Mouse (Mus musculus) layer of hippocampus, adult 2 months (tissue): Measurements from ENCODE around the gene Scarb1. TPM values are rescaled to one million over a fixed set of nuclear protein-coding genes. Genes with fewer than 3 reads are reported as not detected.

Experiments used
- DNase-seq, 2 experiments: peaks; one replicate each; pipeline ENCODE4 v3.0.0; 2022; ENCODE audit warnings: low spot score in 2 of 2
- H3K27ac ChIP-seq: fragments of 200-600 bp; 2 replicates; pipeline ENCODE4 v1.8.1; 2022
- H3K4me3 ChIP-seq: fragments of 200-600 bp; 2 replicates; pipeline ENCODE4 v1.8.1; 2022; ENCODE audit warnings: mild to moderate bottlenecking
- CTCF ChIP-seq: fragments of 200-600 bp; conservative IDR thresholded peaks from 2 replicates; pipeline ENCODE4 v1.8.1; 2022; ENCODE audit warnings: antibody characterized with exemption, mild to moderate bottlenecking, moderate library complexity
- total RNA-seq, 2 experiments: library from RNA; stranded (reverse); gene quantifications; 2 replicates each; pipeline ENCODE4 v1.2.3; 2021

Gene Scarb1
- total RNA-seq, 2 experiments from 2014 or later: 34.5 to 35.1 TPM

DNA sequence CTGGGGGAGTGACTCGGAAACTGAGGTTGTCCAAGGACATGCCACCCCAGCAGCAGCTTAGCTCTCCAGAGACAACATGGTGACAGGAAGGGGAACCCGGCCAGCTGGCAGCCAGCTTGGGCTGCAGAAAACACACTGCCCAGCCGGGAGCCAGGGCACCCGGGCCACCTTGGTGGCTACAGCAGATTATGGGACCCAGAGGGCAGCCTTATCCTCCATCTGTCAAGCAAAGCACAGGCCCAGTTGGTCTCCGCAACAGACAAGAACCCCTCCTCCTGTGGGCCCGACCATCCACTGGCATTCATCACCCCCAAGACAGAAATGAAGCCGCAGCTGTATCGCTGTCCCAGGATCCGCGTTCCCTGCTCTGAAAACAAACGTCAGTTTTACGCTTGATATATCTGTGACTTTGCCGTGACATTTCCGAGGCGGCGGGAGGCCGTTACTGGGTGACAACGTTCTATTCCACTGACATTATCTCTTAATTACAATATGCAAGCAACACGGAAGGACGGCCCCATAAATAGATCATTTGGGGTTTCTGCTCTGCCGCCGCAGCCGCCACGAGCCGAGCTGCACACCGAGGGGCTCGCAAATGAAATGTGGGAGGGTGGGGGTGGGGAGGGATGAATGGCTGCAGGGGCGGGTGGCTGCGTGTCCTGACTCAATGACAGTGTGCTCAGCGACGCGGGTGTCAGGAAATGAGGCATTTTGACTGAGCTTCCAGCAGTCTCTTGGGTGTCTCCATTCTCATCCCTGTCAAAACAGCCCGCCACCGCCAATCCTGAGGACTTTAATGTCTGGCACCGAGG is 73.5 kb downstream of the Scarb1 start:
- H3K4me3 ChIP-seq: no peak overlapping the region; the same call in 1 of the 2 replicates
- no peak for TF ChIP-seq CTCF
- H3K27ac ChIP-seq: peak overlapping the region; percentile 61
- DNase-seq: no peak

GRCm38 (mm10) chr5:125266128-125266527 is 74.8 kb downstream of the Scarb1 start:
- Histone ChIP-seq H3K27ac (no peak overlapping the region), H3K4me3 (no peak overlapping the region)
- no peak for TF ChIP-seq CTCF
- DNase-seq: no peak

- TF ChIP-seq CTCF: no peak
- DNase-seq: no peak
- Histone ChIP-seq H3K27ac (peak overlapping the region; percentile 14; the same call in 1 of the 2 replicates), H3K4me3 (no peak overlapping the region)
Observed at GRCm38 (mm10) chr5:125264700-125265099, 76.2 kb downstream of the Scarb1 start.

DNA sequence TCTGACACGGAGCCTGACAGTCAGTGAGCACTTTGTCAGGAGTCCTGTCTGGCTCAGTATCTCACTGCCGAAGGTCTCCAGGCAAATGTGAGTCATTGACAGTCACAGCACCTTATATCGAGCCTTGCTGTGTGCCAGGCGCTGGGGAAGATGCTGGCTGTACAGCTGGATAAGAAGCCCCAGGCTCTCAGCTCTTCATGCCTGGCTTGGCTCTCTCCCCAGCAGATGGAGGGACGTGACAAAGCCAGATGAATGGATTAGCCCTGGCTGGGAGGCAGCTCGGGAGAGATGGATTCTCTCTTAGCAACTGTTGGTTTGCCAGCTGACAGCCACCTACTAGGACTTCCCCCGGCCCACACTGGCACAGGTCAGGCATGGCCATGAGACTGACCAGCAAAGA is 78.3 kb downstream of the Scarb1 start:
- DNase-seq: peak; percentile 43 to 58
- H3K4me3 ChIP-seq: no peak overlapping the region
- no peak overlapping the region for H3K27ac ChIP-seq
- no peak for TF ChIP-seq CTCF

DNA sequence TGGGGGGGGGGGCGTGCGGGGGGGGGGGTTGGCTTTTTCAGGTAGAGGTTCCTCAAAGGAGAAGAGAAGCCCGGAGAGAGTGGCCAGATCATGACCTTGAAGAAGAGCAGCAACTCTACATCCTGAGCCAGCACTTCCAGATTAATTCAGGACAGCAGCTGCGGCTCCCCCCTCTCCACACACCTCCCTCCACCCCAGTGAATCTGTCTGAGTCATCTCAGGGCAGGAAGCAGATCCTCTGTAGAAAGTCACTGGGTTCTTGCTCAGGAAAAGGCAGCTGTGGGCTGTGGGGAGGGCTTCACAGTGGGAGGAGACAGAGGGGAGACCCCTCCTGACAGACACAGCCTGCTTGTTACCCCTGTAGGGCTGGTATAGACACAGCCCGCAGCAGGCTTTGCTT is 87.0 kb downstream of the Scarb1 start:
- no peak for DNase-seq
- H3K27ac ChIP-seq: no peak overlapping the region
- TF ChIP-seq CTCF: no peak
- H3K4me3 ChIP-seq: no peak overlapping the region

DNA sequence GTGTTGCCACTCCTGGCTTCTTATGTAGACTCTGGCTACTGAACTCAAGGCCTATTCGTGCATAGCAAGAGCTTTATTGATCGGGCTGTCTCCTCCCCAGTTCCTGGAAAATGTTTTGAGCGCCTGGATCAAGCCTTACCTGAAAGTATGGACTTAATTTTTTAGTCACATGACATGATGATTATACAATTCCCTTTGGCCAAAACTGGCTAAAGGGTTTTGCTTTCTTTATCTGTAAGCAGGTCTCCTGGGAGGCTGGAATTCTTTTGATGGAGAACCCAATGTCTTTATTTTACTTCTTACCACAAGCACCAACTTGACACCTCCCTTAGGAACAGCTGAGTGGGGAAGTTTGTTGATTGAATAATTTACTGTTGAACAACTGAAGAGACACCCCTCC is 87.4 kb downstream of the Scarb1 start:
- TF ChIP-seq CTCF: no peak
- DNase-seq: no peak
- H3K27ac ChIP-seq: no peak overlapping the region
- H3K4me3 ChIP-seq: no peak overlapping the region

DNA sequence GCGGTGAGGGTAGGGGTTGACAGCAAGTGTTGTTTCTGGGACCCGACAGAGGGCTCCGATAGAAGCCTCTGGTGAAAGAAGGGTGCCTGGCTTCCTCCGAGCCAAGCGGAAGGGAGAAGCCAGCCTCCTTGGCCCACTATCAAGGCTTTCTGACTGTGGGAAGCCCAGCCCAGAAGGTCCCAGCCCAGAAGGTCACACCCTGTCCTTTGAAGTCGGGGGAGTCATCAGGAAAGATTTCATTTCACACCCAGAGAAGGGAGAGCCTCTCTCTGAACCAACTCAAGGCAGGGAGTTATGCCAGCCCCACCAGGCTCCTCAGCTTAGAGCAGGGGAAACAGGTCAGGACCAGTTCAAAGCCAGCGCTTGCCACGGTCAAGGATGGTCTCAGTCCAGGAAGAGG is 88.2 kb downstream of the Scarb1 start:
- H3K4me3 ChIP-seq: no peak overlapping the region
- no peak for DNase-seq
- no peak for TF ChIP-seq CTCF
- H3K27ac ChIP-seq: peak overlapping the region; percentile 80

DNA sequence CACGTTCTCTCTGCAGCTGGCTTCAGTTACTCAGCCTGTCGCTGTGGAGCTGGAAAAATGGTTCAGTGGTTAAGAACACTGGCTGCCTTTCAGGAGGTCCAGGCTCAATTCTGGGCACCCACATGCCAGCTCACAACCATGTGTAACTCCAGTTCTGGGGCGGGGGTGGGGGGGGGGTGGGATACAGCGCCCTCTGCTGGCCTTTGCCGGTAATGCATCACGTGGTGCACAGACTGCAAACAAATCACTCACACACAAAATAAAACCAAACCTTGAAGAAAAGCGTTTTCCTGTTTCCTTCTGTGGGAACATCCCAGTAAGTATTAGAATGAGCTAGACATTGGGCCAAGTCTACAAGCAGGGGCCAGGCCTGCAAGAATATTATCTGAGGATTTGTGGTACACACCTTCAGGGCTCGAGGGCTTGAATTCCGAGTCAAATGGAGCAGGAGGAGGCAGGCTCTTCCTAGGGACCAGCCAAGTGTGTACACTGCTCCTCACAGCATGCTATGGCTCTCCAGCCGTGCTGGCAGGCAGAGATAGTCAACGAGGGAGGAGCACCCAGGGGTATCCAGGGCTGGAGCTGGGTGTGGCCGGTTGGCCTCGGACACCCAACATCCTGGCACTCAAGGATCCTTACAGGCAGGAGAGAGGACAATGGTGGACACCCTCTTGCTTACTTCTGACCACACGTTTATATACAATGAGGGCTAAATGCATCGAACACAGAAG is 88.8 kb downstream of the Scarb1 start:
- DNase-seq: no peak
- TF ChIP-seq CTCF: peak; percentile 77
- peak overlapping the region; percentile 80 for H3K27ac ChIP-seq

DNA sequence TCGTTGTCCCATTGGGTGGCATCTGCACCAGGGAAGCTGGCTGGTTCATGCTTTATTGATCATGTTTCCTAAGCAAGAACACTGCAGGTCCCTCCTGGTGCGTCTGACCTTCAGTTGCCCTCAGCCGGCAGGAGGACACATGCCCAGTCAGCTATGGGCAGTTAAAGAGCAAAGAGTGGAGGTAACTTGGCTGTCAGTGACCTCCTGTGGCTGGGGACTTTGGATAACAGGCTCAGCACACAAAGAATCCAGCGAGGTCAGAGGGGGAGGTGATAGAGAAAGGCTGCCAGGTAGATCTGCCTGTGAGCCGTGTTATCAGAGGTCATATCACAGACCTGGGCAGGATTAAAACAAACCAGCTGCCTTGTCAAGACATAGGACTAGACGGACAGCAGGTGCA is 91.7 kb downstream of the Scarb1 start:
- H3K4me3 ChIP-seq: no peak overlapping the region
- TF ChIP-seq CTCF: no peak
- DNase-seq: no peak
- no peak overlapping the region for H3K27ac ChIP-seq

More for the DNA sequence above, 88.8 kb downstream of the Scarb1 start:
- H3K4me3 ChIP-seq: no peak overlapping the region

- no peak for DNase-seq
- no peak overlapping the region for H3K27ac ChIP-seq
- TF ChIP-seq CTCF: no peak
- no peak overlapping the region for H3K4me3 ChIP-seq
Observed at GRCm38 (mm10) chr5:125246711-125247110, 94.2 kb downstream of the Scarb1 start.

- H3K4me3 ChIP-seq: peak overlapping the region; percentile 32
- peak; percentile 42 to 52 for DNase-seq
- H3K27ac ChIP-seq: peak overlapping the region; percentile 87
- no peak for TF ChIP-seq CTCF
Observed at GRCm38 (mm10) chr5:125245534-125246151, 95.3 kb downstream of the Scarb1 start.

GRCm38 (mm10) chr5:125244825-125245533 is 95.9 kb downstream of the Scarb1 start:
- peak overlapping the region; percentile 87 for H3K27ac ChIP-seq

More at GRCm38 (mm10) chr5:125244825-125245533, 95.9 kb downstream of the Scarb1 start:
- no peak for DNase-seq
- no peak for TF ChIP-seq CTCF
- H3K4me3 ChIP-seq: no peak overlapping the region
